Mouse (Mus musculus): ENCODE results near the gene Olfr1371. TPM values are rescaled to one million over a fixed set of nuclear protein-coding genes. Genes with fewer than 3 reads are reported as not detected.
"Not testable (repeated sequence)": the region's sequence is repeated elsewhere in the genome, so short reads cannot be mapped to it uniquely, and the experiment has no call there.

The Olfr1371 gene
- polyA plus RNA-seq, 1 experiment = not detected

GRCm38 (mm10) chr11:52225986-52226599 is 12.3 kb upstream of the Olfr1371 start:
- DNase-seq (ENCODE audit: low read depth) = no peak

GRCm38 (mm10) chr11:52223968-52224682 is 10.3 kb upstream of the Olfr1371 start:
- DNase-seq (ENCODE audit: low read depth) = no peak

GRCm38 (mm10) chr11:52222891-52223290 is 9.1 kb upstream of the Olfr1371 start:
- DNase-seq (ENCODE audit: low read depth) = no peak

GRCm38 (mm10) chr11:52221921-52222320 is 8.1 kb upstream of the Olfr1371 start:
- DNase-seq (ENCODE audit: low read depth) = not testable (repeated sequence)

GRCm38 (mm10) chr11:52220282-52220681 is 6.5 kb upstream of the Olfr1371 start:
- DNase-seq (ENCODE audit: low read depth) = no peak

- DNase-seq (ENCODE audit: low read depth) = not testable (repeated sequence)
Measured at GRCm38 (mm10) chr11:52196496-52197023, 17.2 kb downstream of the Olfr1371 start.

GRCm38 (mm10) chr11:52180651-52181050 is 33.1 kb downstream of the Olfr1371 start:
- DNase-seq (ENCODE audit: low read depth) = not testable (repeated sequence)

- not testable (repeated sequence) for DNase-seq (ENCODE audit: low read depth)
Measured at GRCm38 (mm10) chr11:52179897-52180296, 33.9 kb downstream of the Olfr1371 start.

- no peak for DNase-seq (ENCODE audit: low read depth)
Measured at GRCm38 (mm10) chr11:52168461-52168860, 45.3 kb downstream of the Olfr1371 start.

GRCm38 (mm10) chr11:52167901-52168302 is 45.9 kb downstream of the Olfr1371 start:
- not testable (repeated sequence) for DNase-seq (ENCODE audit: low read depth)

GRCm38 (mm10) chr11:52167126-52167525 is 46.7 kb downstream of the Olfr1371 start:
- DNase-seq (ENCODE audit: low read depth) = no peak

- DNase-seq (ENCODE audit: low read depth) = no peak
Measured at GRCm38 (mm10) chr11:52163926-52164325, 49.9 kb downstream of the Olfr1371 start.

Other genes with a start within 250 kb of the Olfr1371 start
- gene Cdkn2aipnl, start 246.3 kb downstream of the Olfr1371 start, polyA plus RNA-seq (2012; rRNA removed) = 20.2 and 21.1 TPM in 2 replicates
- gene Ube2b, start 213.2 kb downstream of the Olfr1371 start, polyA plus RNA-seq (2012; rRNA removed) = 65.7 and 67.7 TPM in 2 replicates
- gene Cdkl3, start 209.8 kb downstream of the Olfr1371 start, polyA plus RNA-seq (2012; rRNA removed) = 3.3 and 5.4 TPM in 2 replicates
- gene Ppp2ca, start 115.3 kb downstream of the Olfr1371 start, polyA plus RNA-seq (2012; rRNA removed) = 38.6 and 41.6 TPM in 2 replicates
- gene Olfr1373, start 68.5 kb downstream of the Olfr1371 start, polyA plus RNA-seq (2012; rRNA removed) = not detected in 2 replicates
- gene Skp1a, start 18.0 kb upstream of the Olfr1371 start, polyA plus RNA-seq (2012; rRNA removed) = 38.5 and 43.8 TPM in 2 replicates
- gene Tcf7, start 69.0 kb upstream of the Olfr1371 start, polyA plus RNA-seq (2012; rRNA removed) = 66.3 and 92.5 TPM in 2 replicates
- gene Vdac1, start 146.9 kb upstream of the Olfr1371 start, polyA plus RNA-seq (2012; rRNA removed) = 110 and 115 TPM in 2 replicates
- 147 and 172 TPM in 2 replicates for gene 9530068E07Rik, start 182.4 kb upstream of the Olfr1371 start, polyA plus RNA-seq (2012; rRNA removed)